Mouse (Mus musculus): ENCODE measurements around the gene Efna1.

GRCm38 (mm10) chr3:89291874-89292273, 10.9 kb upstream of the Efna1 start:
- TF ChIP-seq CTCF (IDR thresholded peaks at IDR 0.05; ENCODE audit: insufficient read depth, low read length) (no peak), POLR2A (IDR thresholded peaks at IDR 0.05; ENCODE audit: borderline replicate concordance, extremely low read depth, low read depth, low read length) (no peak)
